Mouse (Mus musculus): ENCODE results near the gene Tex45. TPM values are rescaled to one million over a fixed set of nuclear protein-coding genes. Genes with fewer than 3 reads are reported as not detected.
A peak's percentile ranks its signal among the peaks of the same experiment; 100 is the strongest.

The Tex45 gene
- polyA plus RNA-seq, 1 experiment from 2014 or later, result 0.19 TPM

DNA sequence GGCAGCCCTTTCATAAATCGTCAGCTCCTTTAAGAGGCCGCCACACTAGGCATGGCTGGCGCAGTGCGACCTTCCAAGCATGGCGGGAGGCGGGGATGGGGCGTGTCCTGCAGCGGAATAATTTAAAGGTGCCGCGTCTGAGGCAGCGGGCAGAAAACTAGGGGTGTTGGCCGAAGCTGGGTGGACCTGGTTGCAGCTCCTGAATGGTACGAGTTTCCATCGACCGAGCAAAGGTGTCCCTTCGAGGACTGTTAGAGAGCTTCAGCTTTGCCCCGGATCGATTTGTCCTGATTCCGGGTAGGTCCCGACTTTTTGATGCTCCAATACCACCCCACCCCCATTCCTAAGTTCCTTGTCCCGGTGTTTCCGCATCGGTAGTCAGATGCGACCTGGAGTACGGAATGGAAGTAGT lies 44.6 kb downstream of the Tex45 start, which contains the start of gene Pnpla6:
TSS of gene Pnpla6 (plus strand) at position 125 of the 412 bp plus-strand sequence.
- WGBS, result under 1% methylated on average over 25 of the region's 25 CpGs
- Histone ChIP-seq H3K4me3 (peak within 1 kb of the TSS; percentile 57), H3K36me3 (peaks cover 35% of the 10 kb centered on the region), H3K4me2 (replicated peaks) (peak within 1 kb of the TSS; percentile 95), H3K27me3 (no peaks in the 10 kb centered on the region), H3K9me3 (no peaks in the 10 kb centered on the region), H3K4me1 (peaks cover 12% of the 10 kb centered on the region; the same call in 1 of the 2 replicates), H3K27ac (replicated peaks) (peak within 1 kb of the TSS; percentile 68), H3K9ac (replicated peaks) (peak within 1 kb of the TSS; percentile 63)
- ATAC-seq (ENCODE audit: low FRiP score, low read depth), result peak; percentile 76

DNA sequence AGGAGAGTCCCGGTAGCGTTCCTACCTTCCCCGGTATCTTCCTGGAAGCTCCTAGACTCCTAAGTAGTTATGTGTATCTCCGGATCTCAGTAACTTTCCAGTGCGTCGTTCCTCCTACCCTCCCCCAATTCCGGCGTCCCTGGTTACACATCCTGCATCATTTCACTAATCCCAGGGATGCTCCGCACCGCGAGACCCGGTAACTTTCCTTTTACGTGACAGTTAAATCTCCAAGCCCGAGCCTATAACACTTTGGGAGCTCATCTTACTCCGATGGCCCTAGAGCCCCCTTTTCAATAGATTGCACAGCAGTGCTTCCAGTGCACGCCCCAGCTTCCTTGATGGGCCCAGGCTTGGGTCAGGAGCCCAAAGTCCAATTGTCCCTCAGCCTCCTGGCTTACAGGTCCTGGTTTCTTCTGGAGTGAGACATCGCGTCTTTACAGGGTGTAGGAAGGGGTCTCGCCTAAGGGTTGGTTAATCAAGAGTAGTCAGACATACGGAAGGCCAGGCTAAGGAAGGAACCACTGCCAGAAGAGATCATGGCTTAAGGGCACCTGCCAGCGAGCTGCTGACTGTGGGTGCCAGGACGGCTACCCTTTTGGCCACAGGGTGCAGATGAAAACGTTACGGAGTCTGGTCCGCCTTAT lies 45.2 kb downstream of the Tex45 start:
- Histone ChIP-seq H3K36me3 (peaks cover 29% of the 10 kb centered on the region), H3K4me1 (peaks cover 12% of the 10 kb centered on the region; the same call in 1 of the 2 replicates), H3K9ac (replicated peaks) (peak overlapping the region; percentile 63), H3K27ac (replicated peaks) (peak overlapping the region; percentile 68), H3K4me3 (peak overlapping the region; percentile 57), H3K4me2 (replicated peaks) (peak overlapping the region; percentile 95), H3K9me3 (no peaks in the 10 kb centered on the region), H3K27me3 (no peaks in the 10 kb centered on the region)
- peak; percentile 36 for ATAC-seq (ENCODE audit: low FRiP score, low read depth)
- under 1% methylated on average over 25 of the region's 25 CpGs for WGBS

DNA sequence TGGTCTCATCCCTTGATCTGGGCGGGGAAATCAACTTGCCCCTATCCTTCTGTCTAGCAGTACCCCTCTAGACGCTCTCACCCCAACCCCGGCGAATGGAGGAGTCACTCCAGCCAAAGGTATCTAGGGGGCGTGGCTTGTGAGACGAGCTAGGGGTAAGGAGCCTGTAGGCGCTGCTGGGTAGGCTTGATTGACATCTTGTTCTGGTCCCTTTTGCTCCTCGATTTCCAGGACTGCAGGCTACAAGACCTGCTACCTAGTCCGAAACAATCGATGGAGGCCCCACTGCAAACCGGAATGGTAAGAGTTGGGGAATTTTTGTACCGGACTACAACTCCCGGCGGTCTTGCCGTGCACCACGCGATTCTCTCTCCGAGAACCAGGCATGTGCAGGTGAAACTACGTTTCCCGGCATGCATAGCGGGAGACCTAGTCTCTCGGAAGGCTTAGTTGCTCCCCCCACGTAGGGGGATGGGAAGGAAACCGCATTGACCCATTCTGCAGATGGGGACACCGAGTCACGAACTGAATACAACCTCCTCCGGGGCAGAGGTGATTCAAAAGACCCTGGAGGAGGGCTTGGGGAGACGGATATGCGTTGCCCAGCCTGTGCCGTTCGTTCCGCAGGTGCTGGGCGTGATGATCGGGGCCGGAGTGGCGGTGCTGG lies 45.9 kb downstream of the Tex45 start:
- peak overlapping the region; percentile 57 for H3K4me3 ChIP-seq
- H3K9me3 ChIP-seq, result no peaks in the 10 kb centered on the region
- peaks cover 22% of the 10 kb centered on the region for H3K36me3 ChIP-seq
- under 1% methylated on average over 36 of the region's 36 CpGs for whole genome bisulfite sequencing
- H3K27ac ChIP-seq (replicated peaks), result peak overlapping the region; percentile 68
- peak overlapping the region; percentile 63 for H3K9ac ChIP-seq (replicated peaks)
- H3K27me3 ChIP-seq, result no peaks in the 10 kb centered on the region
- peak; percentile 86 for ATAC-seq (ENCODE audit: low FRiP score, low read depth)
- peak overlapping the region; percentile 95 for H3K4me2 ChIP-seq (replicated peaks)
- peaks cover 12% of the 10 kb centered on the region; the same call in 1 of the 2 replicates for H3K4me1 ChIP-seq

GRCm38 (mm10) chr8:3517117-3517495 lies 46.4 kb downstream of the Tex45 start:
- H3K36me3 ChIP-seq, result peaks cover 23% of the 10 kb centered on the region; the same call in 1 of the 2 replicates
- H3K4me2 ChIP-seq (replicated peaks), result peak overlapping the region; percentile 95
- H3K27ac ChIP-seq (replicated peaks), result no peak overlapping the region
- H3K4me3 ChIP-seq, result peak overlapping the region; percentile 57
- no peaks in the 10 kb centered on the region for H3K9me3 ChIP-seq
- ATAC-seq (ENCODE audit: low FRiP score, low read depth), result no peak
- peaks cover 12% of the 10 kb centered on the region; the same call in 1 of the 2 replicates for H3K4me1 ChIP-seq
- H3K27me3 ChIP-seq, result no peaks in the 10 kb centered on the region
- H3K9ac ChIP-seq (replicated peaks), result 0 out of 2 replicates have a peak overlapping the region, but pooled peaks have one; percentile 28
- WGBS, result 10% methylated on average over 16 of the region's 16 CpGs

DNA sequence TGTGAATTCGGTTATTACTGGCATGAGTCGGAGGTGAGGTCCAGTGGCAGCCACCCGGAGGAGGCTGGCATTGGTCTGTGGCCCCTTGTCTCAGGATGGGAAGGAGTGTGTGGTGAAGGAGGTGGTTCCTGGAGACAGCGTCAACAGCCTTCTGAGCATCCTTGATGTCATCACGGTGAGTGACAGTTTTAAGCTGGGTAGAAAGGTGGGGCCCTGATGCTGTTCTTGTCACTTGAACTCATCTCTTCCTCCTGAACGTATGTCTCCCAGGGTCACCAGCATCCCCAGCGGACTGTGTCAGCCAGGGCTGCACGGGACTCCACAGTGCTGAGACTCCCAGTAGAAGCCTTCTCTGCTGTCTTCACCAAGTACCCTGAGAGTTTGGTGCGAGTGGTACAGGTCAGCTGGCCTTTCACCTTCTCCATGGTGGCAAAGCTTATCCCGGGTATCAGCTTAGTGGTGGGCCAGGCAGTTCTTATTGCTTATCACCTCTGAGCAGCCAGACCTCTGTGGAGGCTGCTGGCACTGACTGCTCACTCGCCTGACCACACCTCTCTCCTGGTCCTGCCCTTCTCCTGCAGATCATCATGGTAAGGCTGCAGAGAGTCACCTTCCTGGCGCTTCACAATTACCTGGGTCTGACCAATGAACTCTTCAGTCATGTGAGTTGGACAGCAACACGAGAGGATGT lies 51.5 kb downstream of the Tex45 start:
- H3K4me1 ChIP-seq, result 0 out of 2 replicates have a peak, but pooled peaks cover 1% of the 10 kb centered on the region
- no peak for ATAC-seq (ENCODE audit: low FRiP score, low read depth)
- no peaks in the 10 kb centered on the region for H3K27me3 ChIP-seq
- no peaks in the 10 kb centered on the region for H3K9me3 ChIP-seq
- no peak overlapping the region for H3K4me3 ChIP-seq
- WGBS, result 90% methylated on average over 13 of the region's 13 CpGs
- H3K9ac ChIP-seq (replicated peaks), result no peak overlapping the region
- H3K27ac ChIP-seq (replicated peaks), result no peak overlapping the region
- H3K36me3 ChIP-seq, result peaks cover 36% of the 10 kb centered on the region
- no peak overlapping the region for H3K4me2 ChIP-seq (replicated peaks)

DNA sequence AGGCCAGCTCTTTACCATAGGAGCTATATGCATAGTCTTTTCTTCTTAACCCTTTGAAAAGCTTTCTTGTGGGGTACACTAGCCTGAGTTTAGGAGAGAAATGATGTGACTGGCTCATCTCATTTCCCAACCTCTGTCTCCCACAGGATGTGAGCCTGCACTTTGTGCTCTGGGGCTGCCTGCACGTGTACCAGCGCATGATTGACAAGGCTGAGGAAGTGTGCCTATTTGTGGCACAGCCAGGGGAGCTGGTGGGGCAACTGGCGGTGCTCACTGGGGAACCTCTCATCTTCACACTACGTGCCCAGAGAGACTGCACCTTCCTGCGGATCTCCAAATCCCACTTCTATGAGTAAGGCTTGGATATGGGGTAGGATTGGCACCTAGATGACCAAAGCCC lies 60.2 kb downstream of the Tex45 start:
- H3K9me3 ChIP-seq, result no peaks in the 10 kb centered on the region
- no peak overlapping the region for H3K27ac ChIP-seq (replicated peaks)
- H3K9ac ChIP-seq (replicated peaks), result no peak overlapping the region
- H3K36me3 ChIP-seq, result peaks cover 34% of the 10 kb centered on the region
- H3K4me1 ChIP-seq, result no peaks in the 10 kb centered on the region
- WGBS, result 92% methylated on average over 5 of the region's 5 CpGs
- no peak overlapping the region for H3K4me2 ChIP-seq (replicated peaks)
- no peaks in the 10 kb centered on the region for H3K27me3 ChIP-seq
- H3K4me3 ChIP-seq, result no peak overlapping the region
- no peak for ATAC-seq (ENCODE audit: low FRiP score, low read depth)

DNA sequence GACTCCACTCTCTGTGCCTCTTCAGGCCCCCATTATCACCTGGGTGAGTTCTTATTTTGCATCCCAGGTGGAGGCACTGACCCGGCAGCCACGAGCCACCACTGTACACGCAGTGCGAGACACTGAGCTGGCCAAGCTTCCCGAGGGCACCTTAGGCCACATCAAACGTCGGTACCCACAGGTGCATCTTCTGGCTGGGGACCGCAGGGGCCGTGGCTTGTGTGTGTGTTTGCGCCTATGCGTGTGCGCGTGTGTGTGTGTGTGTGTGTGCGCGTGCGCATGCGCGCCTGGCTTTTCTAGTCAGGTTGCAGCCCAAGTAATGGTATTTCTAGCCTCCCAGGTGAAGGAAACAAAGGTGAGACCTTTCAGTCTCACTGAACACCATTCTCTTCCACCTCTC lies 61.3 kb downstream of the Tex45 start:
- H3K27ac ChIP-seq (replicated peaks), result no peak overlapping the region
- H3K4me1 ChIP-seq, result no peaks in the 10 kb centered on the region
- H3K9me3 ChIP-seq, result no peaks in the 10 kb centered on the region
- no peak overlapping the region for H3K9ac ChIP-seq (replicated peaks)
- WGBS, result 97% methylated on average over 18 of the region's 18 CpGs
- peaks cover 37% of the 10 kb centered on the region for H3K36me3 ChIP-seq
- no peaks in the 10 kb centered on the region for H3K27me3 ChIP-seq
- H3K4me2 ChIP-seq (replicated peaks), result no peak overlapping the region
- H3K4me3 ChIP-seq, result no peak overlapping the region
- no peak for ATAC-seq (ENCODE audit: low FRiP score, low read depth)

- 0 out of 2 replicates have a peak, but pooled peaks have one; percentile 19 for ATAC-seq (ENCODE audit: low FRiP score, low read depth)
- no peak overlapping the region for H3K27ac ChIP-seq (replicated peaks)
- no peak overlapping the region for H3K9ac ChIP-seq (replicated peaks)
- H3K36me3 ChIP-seq, result peaks cover 67% of the 10 kb centered on the region
- H3K4me2 ChIP-seq (replicated peaks), result no peak overlapping the region
- no peaks in the 10 kb centered on the region for H3K9me3 ChIP-seq
- H3K27me3 ChIP-seq, result no peaks in the 10 kb centered on the region
- no peak overlapping the region for H3K4me3 ChIP-seq
- 61% methylated on average over 15 of the region's 15 CpGs for WGBS
- no peaks in the 10 kb centered on the region for H3K4me1 ChIP-seq
These were observed 65.6 kb downstream of the Tex45 start for GRCm38 (mm10) chr8:3536053-3536841.

Other genes starting within 250 kb of the Tex45 start
- 46.5 and 46.7 TPM in 2 replicates for gene Insr, start 191.2 kb upstream of the Tex45 start, polyA plus RNA-seq (2016; fragmentation: Nextera tagmentation; extraction: Ambion mirVana)
- gene A430078G23Rik, start 117.4 kb upstream of the Tex45 start, polyA plus RNA-seq (2016; fragmentation: Nextera tagmentation; extraction: Ambion mirVana), result not detected in 2 replicates
- gene Arhgef18, start 77.9 kb upstream of the Tex45 start, polyA plus RNA-seq (2016; fragmentation: Nextera tagmentation; extraction: Ambion mirVana), result 14.0 and 15.3 TPM in 2 replicates
- gene Pex11g, start 3.2 kb upstream of the Tex45 start, polyA plus RNA-seq (2016; fragmentation: Nextera tagmentation; extraction: Ambion mirVana), result 3.3 and 3.4 TPM in 2 replicates
- 82.8 and 89.5 TPM in 2 replicates for gene Zfp358, start 22.3 kb downstream of the Tex45 start, polyA plus RNA-seq (2016; fragmentation: Nextera tagmentation; extraction: Ambion mirVana)
- gene Mcoln1, start 29.6 kb downstream of the Tex45 start, polyA plus RNA-seq (2016; fragmentation: Nextera tagmentation; extraction: Ambion mirVana), result 74.9 and 79.3 TPM in 2 replicates
- gene Pnpla6, start 44.5 kb downstream of the Tex45 start, polyA plus RNA-seq (2016; fragmentation: Nextera tagmentation; extraction: Ambion mirVana), result 30.5 and 35.0 TPM in 2 replicates
- gene C330021F23Rik, start 97.1 kb downstream of the Tex45 start, polyA plus RNA-seq (2016; fragmentation: Nextera tagmentation; extraction: Ambion mirVana), result 2.8 and 3.2 TPM in 2 replicates
- gene Camsap3, start 116.4 kb downstream of the Tex45 start, polyA plus RNA-seq (2016; fragmentation: Nextera tagmentation; extraction: Ambion mirVana), result 22.9 and 26.5 TPM in 2 replicates
- 62.8 and 65.2 TPM in 2 replicates for gene Xab2, start 150.5 kb downstream of the Tex45 start, polyA plus RNA-seq (2016; fragmentation: Nextera tagmentation; extraction: Ambion mirVana)
- gene Pet100, start 150.7 kb downstream of the Tex45 start, polyA plus RNA-seq (2016; fragmentation: Nextera tagmentation; extraction: Ambion mirVana), result 109 and 124 TPM in 2 replicates
- 0.14 TPM in 1 of 2 replicates, not detected in the other for gene Pcp2, start 154.7 kb downstream of the Tex45 start, polyA plus RNA-seq (2016; fragmentation: Nextera tagmentation; extraction: Ambion mirVana)
- 19.5 and 19.8 TPM in 2 replicates for gene Stxbp2, start 160.1 kb downstream of the Tex45 start, polyA plus RNA-seq (2016; fragmentation: Nextera tagmentation; extraction: Ambion mirVana)
- gene Retn, start 184.9 kb downstream of the Tex45 start, polyA plus RNA-seq (2016; fragmentation: Nextera tagmentation; extraction: Ambion mirVana), result 0.54 TPM in 1 of 2 replicates, not detected in the other
- not detected in 2 replicates for gene Mcemp1, start 194.9 kb downstream of the Tex45 start, polyA plus RNA-seq (2016; fragmentation: Nextera tagmentation; extraction: Ambion mirVana)
- 7.0 and 7.9 TPM in 2 replicates for gene Fcor, start 201.5 kb downstream of the Tex45 start, polyA plus RNA-seq (2016; fragmentation: Nextera tagmentation; extraction: Ambion mirVana)
- gene Trappc5, start 205.4 kb downstream of the Tex45 start, polyA plus RNA-seq (2016; fragmentation: Nextera tagmentation; extraction: Ambion mirVana), result 46.6 and 49.0 TPM in 2 replicates
- 0.40 and 0.42 TPM in 2 replicates for gene Fcer2a, start 223.3 kb downstream of the Tex45 start, polyA plus RNA-seq (2016; fragmentation: Nextera tagmentation; extraction: Ambion mirVana)
- not detected in 2 replicates for gene Clec4g, start 249.8 kb downstream of the Tex45 start, polyA plus RNA-seq (2016; fragmentation: Nextera tagmentation; extraction: Ambion mirVana)